Mouse (Mus musculus): ENCODE measurements around the gene N4bp2. TPM values are rescaled to one million over a fixed set of nuclear protein-coding genes. Genes with fewer than 3 reads are reported as not detected.

N4bp2 gene
- total and polyA plus RNA-seq, 3 experiments: 13.1 to 16.4 (median 15.1) TPM

GRCm38 (mm10) chr5:65735601-65736000, 27.7 kb upstream of the N4bp2 start:
- no peaks in the 10 kb centered on the region for H3K9me3 ChIP-seq (replicated peaks; ENCODE audit: low read length)
- no peaks in the 10 kb centered on the region for H3K36me3 ChIP-seq (replicated peaks in 1 of 2; ENCODE audit: control insufficient read depth in 1 of 2, insufficient read depth in 1 of 2, low read length in 1 of 2)
- H3K4me1 ChIP-seq (ENCODE audit: control insufficient read depth in 1 of 2, insufficient read depth in 2 of 2): no peaks in the 10 kb centered on the region
- no peak overlapping the region for H3K9ac ChIP-seq (ENCODE audit: insufficient read depth, low read depth)
- no peak overlapping the region for H3K27ac ChIP-seq (ENCODE audit: insufficient read depth, low read depth)
- dilution Hi-C loops (cut with MboI; ENCODE audit: extremely low pct_ligation_motif_present, extremely low pct_unique_long_range_greater_than_20kb, low sequenced_read_pairs): no loop called here
- TF ChIP-seq E2F4 (IDR thresholded peaks at IDR 0.05; ENCODE audit: insufficient replicate concordance, low read depth, low read length): no peak
- no peak for TF ChIP-seq ZKSCAN1 (IDR thresholded peaks at IDR 0.05; ENCODE audit: borderline replicate concordance, low read depth, low read length)
- TF ChIP-seq CHD1 (IDR thresholded peaks at IDR 0.05; ENCODE audit: low read depth, low read length): no peak
- TF ChIP-seq MXI1 (IDR thresholded peaks at IDR 0.05; ENCODE audit: low read depth, low read length): no peak
- no peak for TF ChIP-seq JUND (conservative IDR thresholded peaks at IDR 0.05; ENCODE audit: low read depth, low read length)
- TF ChIP-seq JUN (IDR thresholded peaks at IDR 0.05; ENCODE audit: insufficient read depth, low read depth, low read length): no peak
- no peak for TF ChIP-seq MAFK (IDR thresholded peaks at IDR 0.05; ENCODE audit: insufficient replicate concordance, low read length)
- TF ChIP-seq MAX (IDR thresholded peaks at IDR 0.05; ENCODE audit: low read length): no peak
- TF ChIP-seq ZMIZ1 (IDR thresholded peaks at IDR 0.05; ENCODE audit: low read depth, low read length): no peak
- no peak for TF ChIP-seq MAZ (IDR thresholded peaks at IDR 0.05; ENCODE audit: low read depth, low read length)
- TF ChIP-seq USF2 (conservative IDR thresholded peaks at IDR 0.05; ENCODE audit: low read depth, low read length): no peak
- no peak for TF ChIP-seq GABPA (IDR thresholded peaks at IDR 0.05; ENCODE audit: insufficient replicate concordance, low read depth, low read length)
- TF ChIP-seq KAT2A (IDR thresholded peaks at IDR 0.05; ENCODE audit: insufficient replicate concordance, low read length): no peak
- TF ChIP-seq BHLHE40 (IDR thresholded peaks at IDR 0.05; ENCODE audit: low read depth, low read length): no peak
- no peak for TF ChIP-seq SIN3A (IDR thresholded peaks at IDR 0.05; ENCODE audit: low read length)
- no peaks in the 10 kb centered on the region for H3K27me3 ChIP-seq (replicated peaks)
- in situ Hi-C loops (cut with MboI; ENCODE audit: low pct_ligation_motif_present, low pct_unique_long_range_greater_than_20kb, low sequenced_read_pairs): no loop called here
- no peaks in the 10 kb centered on the region for H3K79me2 ChIP-seq (replicated peaks; ENCODE audit: control insufficient read depth, extremely low read depth, insufficient read depth, poor library complexity, severe bottlenecking)
- no peak for DNase-seq (ENCODE audit: extremely low read depth)
- H3K4me2 ChIP-seq (ENCODE audit: insufficient read depth, low read depth, poor library complexity, severe bottlenecking): no peak overlapping the region
- no peak overlapping the region for H3K4me3 ChIP-seq (replicated peaks in 1 of 3; ENCODE audit: low read depth in 2 of 3, low read length in 2 of 3, poor library complexity in 1 of 3)

GRCm38 (mm10) chr5:65739366-65739765, 24.0 kb upstream of the N4bp2 start:
- Histone ChIP-seq H3K79me2 (replicated peaks; ENCODE audit: control insufficient read depth, extremely low read depth, insufficient read depth, poor library complexity, severe bottlenecking) (no peaks in the 10 kb centered on the region), H3K27ac (ENCODE audit: insufficient read depth, low read depth) (no peak overlapping the region), H3K27me3 (replicated peaks) (no peaks in the 10 kb centered on the region), H3K9ac (ENCODE audit: insufficient read depth, low read depth) (no peak overlapping the region), H3K4me3 (replicated peaks in 1 of 3; ENCODE audit: low read depth in 2 of 3, low read length in 2 of 3, poor library complexity in 1 of 3) (no peak overlapping the region), H3K4me2 (ENCODE audit: insufficient read depth, low read depth, poor library complexity, severe bottlenecking) (no peak overlapping the region), H3K9me3 (replicated peaks; ENCODE audit: low read length) (no peaks in the 10 kb centered on the region), H3K4me1 (ENCODE audit: control insufficient read depth in 1 of 2, insufficient read depth in 2 of 2) (no peaks in the 10 kb centered on the region), H3K36me3 (replicated peaks in 1 of 2; ENCODE audit: control insufficient read depth in 1 of 2, insufficient read depth in 1 of 2, low read length in 1 of 2) (no peaks in the 10 kb centered on the region)
- no peak for TF ChIP-seq NELFE (IDR thresholded peaks at IDR 0.05; ENCODE audit: low read depth, low read length)
- no peak for TF ChIP-seq IRF4 (IDR thresholded peaks at IDR 0.05; ENCODE audit: low read depth, low read length)
- TF ChIP-seq TBP (conservative IDR thresholded peaks at IDR 0.05; ENCODE audit: low read depth, low read length): no peak
- TF ChIP-seq CHD2 (IDR thresholded peaks at IDR 0.05; ENCODE audit: low read length): no peak
- TF ChIP-seq KAT2A (IDR thresholded peaks at IDR 0.05; ENCODE audit: insufficient replicate concordance, low read length): no peak
- no peak for TF ChIP-seq NRF1 (IDR thresholded peaks at IDR 0.05; ENCODE audit: low read depth, low read length)
- TF ChIP-seq UBTF (IDR thresholded peaks at IDR 0.05; ENCODE audit: low read depth, low read length): no peak
- no peak for TF ChIP-seq SMC3 (IDR thresholded peaks at IDR 0.05; ENCODE audit: low read depth, low read length)
- no peak for TF ChIP-seq MXI1 (IDR thresholded peaks at IDR 0.05; ENCODE audit: low read depth, low read length)
- in situ Hi-C loops (cut with MboI; ENCODE audit: low pct_ligation_motif_present, low pct_unique_long_range_greater_than_20kb, low sequenced_read_pairs): no loop called here
- DNase-seq (ENCODE audit: extremely low read depth): no peak
- dilution Hi-C loops (cut with MboI; ENCODE audit: extremely low pct_ligation_motif_present, extremely low pct_unique_long_range_greater_than_20kb, low sequenced_read_pairs): no loop called here

All from CH12.LX (cell line).